Mouse (Mus musculus): ENCODE measurements at regions not wholly inside any gene's neighbourhood (a gene's known extent, or its start where the extent isn't known, plus 50 kb on each side); places are given as distances from the start of the nearest gene placed in this dataset.

- TF ChIP-seq POLR2A (IDR thresholded peaks at IDR 0.05; ENCODE audit: low read depth, low read length) (no peak), CTCF (IDR thresholded peaks at IDR 0.05; ENCODE audit: extremely low read depth, insufficient read length, insufficient replicate concordance, low read depth, low read length) (no peak)
Observed at GRCm38 (mm10) chr7:72444792-72445191, 138.4 kb upstream of the Mctp2 start.
